Mouse (Mus musculus) heart, postnatal 0 days (tissue): ENCODE data around the gene Bbs5.

Source experiments
- CTCF ChIP-seq: IDR thresholded peaks from 2 replicates; pipeline ENCODE4 v1.5.1; 2016; ENCODE audit warnings: antibody characterized with exemption, control low read depth, low read depth
- EP300 ChIP-seq: IDR thresholded peaks from 2 replicates; pipeline ENCODE4 v1.6.1; 2016; ENCODE audit warnings: antibody characterized with exemption, low read depth

- no peak for TF ChIP-seq CTCF
- no peak for TF ChIP-seq EP300
Observed at GRCm38 (mm10) chr2:69606621-69607020, 40.4 kb upstream of the Bbs5 start.
